Mouse (Mus musculus): ENCODE measurements around the gene Cdc45. TPM values are rescaled to one million over a fixed set of nuclear protein-coding genes. Genes with fewer than 3 reads are reported as not detected.

Cdc45 gene
- total and polyA plus RNA-seq, 3 experiments: 87.4 to 90.2 TPM; not detected in 1

GRCm38 (mm10) chr16:18798151-18798550, 13.6 kb downstream of the Cdc45 start:
- DNase-seq (ENCODE audit: low read depth, low spot score): no peak
- Histone ChIP-seq H3K79me2 (ENCODE audit: control insufficient read depth, insufficient read depth, low read length, poor library complexity) (no peaks in the 10 kb centered on the region), H3K36me3 (ENCODE audit: control insufficient read depth in 1 of 2, insufficient read depth in 2 of 2, low read length in 2 of 2) (peaks cover 0 to 10% of the 10 kb centered on the region in 2 experiments; a peak in 2 of 4 replicates), H3K27ac (ENCODE audit: control insufficient read depth, low read depth, low read length) (no peak overlapping the region), H3K4me1 (ENCODE audit: control insufficient read depth in 1 of 2, insufficient read depth in 2 of 2, low read length in 2 of 2) (no peaks in the 10 kb centered on the region), H3K9ac (ENCODE audit: control insufficient read depth, low read depth, low read length, poor library complexity, severe bottlenecking) (no peak overlapping the region), H3K27me3 (ENCODE audit: control insufficient read depth in 1 of 2, insufficient read depth in 2 of 2, low read length in 2 of 2) (no peaks in the 10 kb centered on the region), H3K4me3 (ENCODE audit: control insufficient read depth in 1 of 2, insufficient read depth in 1 of 2, low read depth in 2 of 2, low read length in 2 of 2) (no peak overlapping the region), H3K9me3 (replicated peaks; ENCODE audit: insufficient read depth, low read length) (no peaks in the 10 kb centered on the region)
- TF ChIP-seq KAT2A (conservative IDR thresholded peaks at IDR 0.05; ENCODE audit: low read depth, low read length) (no peak), ZKSCAN1 (IDR thresholded peaks at IDR 0.05; ENCODE audit: low read depth, low read length) (no peak), JUND (IDR thresholded peaks at IDR 0.05; ENCODE audit: low read depth, low read length) (no peak), EP300 (IDR thresholded peaks at IDR 0.05; ENCODE audit: low read depth in 1 of 2, low read length in 2 of 2) (no peak), ZMIZ1 (IDR thresholded peaks at IDR 0.05; ENCODE audit: low read depth, low read length) (no peak), CHD2 (IDR thresholded peaks at IDR 0.05; ENCODE audit: low read length) (no peak), USF1 (IDR thresholded peaks at IDR 0.05; ENCODE audit: low read depth, low read length) (no peak), GATA1 (IDR thresholded peaks at IDR 0.05; ENCODE audit: low read depth, low read length) (no peak), NRF1 (IDR thresholded peaks at IDR 0.05; ENCODE audit: insufficient read depth, low read depth, low read length, poor library complexity, severe bottlenecking) (no peak), ZC3H11A (IDR thresholded peaks at IDR 0.05; ENCODE audit: low read depth, low read length) (no peak), TAL1 (IDR thresholded peaks at IDR 0.05; ENCODE audit: low read length) (no peak)

DNA sequence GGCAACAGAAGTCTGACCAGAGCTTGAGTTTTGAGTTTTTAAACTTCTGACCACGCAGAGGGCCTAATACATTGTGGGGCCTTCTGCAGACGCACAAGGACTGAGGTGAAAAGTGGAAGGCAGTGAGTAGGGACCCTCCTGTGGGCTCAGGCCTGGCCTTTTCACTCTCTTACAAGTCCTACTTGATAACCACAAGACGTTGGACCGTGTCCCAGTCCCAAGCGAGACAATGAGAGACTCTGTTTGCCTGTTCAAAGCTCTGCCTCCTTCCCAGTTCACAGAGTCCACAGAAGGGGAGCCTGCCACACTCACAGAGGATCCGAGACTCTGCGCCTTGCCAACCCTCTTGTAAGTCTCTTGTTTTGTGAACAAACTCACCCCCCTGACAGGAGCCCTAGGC, 15.1 kb downstream of the Cdc45 start:
- Histone ChIP-seq H3K9me3 (replicated peaks; ENCODE audit: insufficient read depth, low read length) (no peaks in the 10 kb centered on the region), H3K4me3 (ENCODE audit: control insufficient read depth in 1 of 2, insufficient read depth in 1 of 2, low read depth in 2 of 2, low read length in 2 of 2) (no peak overlapping the region), H3K79me2 (ENCODE audit: control insufficient read depth, insufficient read depth, low read length, poor library complexity) (no peaks in the 10 kb centered on the region), H3K36me3 (ENCODE audit: control insufficient read depth in 1 of 2, insufficient read depth in 2 of 2, low read length in 2 of 2) (peaks cover 0 to 9% of the 10 kb centered on the region in 2 experiments; a peak in 2 of 4 replicates), H3K4me1 (ENCODE audit: control insufficient read depth in 1 of 2, insufficient read depth in 2 of 2, low read length in 2 of 2) (no peaks in the 10 kb centered on the region), H3K27ac (ENCODE audit: control insufficient read depth, low read depth, low read length) (no peak overlapping the region), H3K9ac (ENCODE audit: control insufficient read depth, low read depth, low read length, poor library complexity, severe bottlenecking) (no peak overlapping the region), H3K27me3 (ENCODE audit: control insufficient read depth in 1 of 2, insufficient read depth in 2 of 2, low read length in 2 of 2) (no peaks in the 10 kb centered on the region)
- TF ChIP-seq MAFK (IDR thresholded peaks at IDR 0.05; ENCODE audit: borderline replicate concordance, low read depth, low read length) (no peak), POLR2AphosphoS2 (IDR thresholded peaks at IDR 0.05; ENCODE audit: low read length) (no peak), MXI1 (IDR thresholded peaks at IDR 0.05; ENCODE audit: low read depth, low read length) (no peak), TBP (IDR thresholded peaks at IDR 0.05; ENCODE audit: low read depth, low read length) (no peak), TCF12 (IDR thresholded peaks at IDR 0.05; ENCODE audit: low read depth, low read length) (no peak), TAL1 (IDR thresholded peaks at IDR 0.05; ENCODE audit: low read length) (no peak), POLR2AphosphoS5 (IDR thresholded peaks at IDR 0.05; ENCODE audit: borderline replicate concordance, low read depth, low read length) (no peak), NRF1 (IDR thresholded peaks at IDR 0.05; ENCODE audit: insufficient read depth, low read depth, low read length, poor library complexity, severe bottlenecking) (no peak), MYB (IDR thresholded peaks at IDR 0.05; ENCODE audit: low read depth, low read length) (no peak), CHD1 (IDR thresholded peaks at IDR 0.05; ENCODE audit: low read depth, low read length) (no peak), USF1 (IDR thresholded peaks at IDR 0.05; ENCODE audit: low read depth, low read length) (no peak), CHD2 (IDR thresholded peaks at IDR 0.05; ENCODE audit: low read length) (no peak), UBTF (IDR thresholded peaks at IDR 0.05; ENCODE audit: borderline replicate concordance, insufficient read depth, low read depth, low read length) (no peak), ELF1 (IDR thresholded peaks at IDR 0.05; ENCODE audit: low read depth, low read length) (no peak), MYC (IDR thresholded peaks at IDR 0.05; ENCODE audit: low read depth, low read length) (no peak), SIN3A (IDR thresholded peaks at IDR 0.05; ENCODE audit: low read length) (no peak), GABPA (IDR thresholded peaks at IDR 0.05; ENCODE audit: low read depth, low read length) (no peak), E2F4 (IDR thresholded peaks at IDR 0.05; ENCODE audit: borderline replicate concordance, low read depth, low read length) (no peak)
- DNase-seq (ENCODE audit: low read depth, low spot score): no peak
